Mouse (Mus musculus) ZHBTc4 (cell line): Measurements from ENCODE around the gene Slco4a1.

Experiments
- DNase-seq: peaks from one replicate; pipeline ENCODE4 v3.0.0-alpha.2; 2011; ENCODE audit warnings: low read depth, low spot score

Gene Slco4a1

GRCm38 (mm10) chr2:180501217-180501967 is 45.3 kb downstream of the Slco4a1 start:
- DNase-seq: peak; percentile 12

DNA sequence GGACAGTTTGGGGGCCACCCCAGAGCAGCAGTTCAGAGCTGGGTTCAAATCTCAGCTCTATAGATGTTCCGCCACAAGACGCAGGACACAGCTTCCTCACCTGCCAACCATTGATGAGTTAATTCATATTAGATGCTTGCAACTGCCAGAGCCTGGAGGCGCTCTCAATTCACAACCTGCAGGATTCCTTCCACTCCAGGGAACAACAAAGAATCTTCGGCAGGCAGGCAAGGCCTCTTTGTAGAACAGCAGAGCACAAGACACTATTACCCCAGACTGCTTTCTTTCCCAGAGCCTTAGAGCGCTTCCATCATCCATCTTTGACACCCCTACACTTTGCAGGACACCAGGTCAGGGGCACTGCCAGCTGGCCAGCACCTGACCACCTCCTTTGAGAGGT is 50.2 kb downstream of the Slco4a1 start:
- DNase-seq: no peak

GRCm38 (mm10) chr2:180508455-180509115 is 52.5 kb downstream of the Slco4a1 start:
- DNase-seq: no peak

- no peak for DNase-seq
Observed at GRCm38 (mm10) chr2:180510867-180511266, 54.8 kb downstream of the Slco4a1 start.

GRCm38 (mm10) chr2:180511875-180512661 is 56.0 kb downstream of the Slco4a1 start:
- DNase-seq: no peak

DNA sequence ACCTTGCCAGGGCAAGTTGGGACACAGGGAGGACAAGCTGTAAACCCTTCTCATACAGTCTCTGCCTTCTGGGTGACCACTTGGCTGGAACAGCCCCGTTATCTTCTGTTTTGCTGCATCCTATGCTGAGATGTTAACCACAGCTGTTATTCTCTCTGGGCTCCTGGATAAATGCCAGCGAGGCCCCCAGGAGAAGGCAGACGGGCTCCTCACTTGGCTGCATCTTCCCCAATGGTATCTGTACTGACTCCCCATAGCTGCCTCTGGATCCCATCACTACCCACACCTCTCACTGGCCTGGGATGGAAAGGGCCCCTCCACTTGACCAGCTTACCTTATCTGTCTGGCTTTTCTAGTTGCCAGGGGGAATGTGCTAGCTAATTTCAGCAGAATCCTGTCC is 57.0 kb downstream of the Slco4a1 start:
- no peak for DNase-seq

GRCm38 (mm10) chr2:180513835-180514234 is 57.8 kb downstream of the Slco4a1 start:
- DNase-seq: peak; percentile 48

DNA sequence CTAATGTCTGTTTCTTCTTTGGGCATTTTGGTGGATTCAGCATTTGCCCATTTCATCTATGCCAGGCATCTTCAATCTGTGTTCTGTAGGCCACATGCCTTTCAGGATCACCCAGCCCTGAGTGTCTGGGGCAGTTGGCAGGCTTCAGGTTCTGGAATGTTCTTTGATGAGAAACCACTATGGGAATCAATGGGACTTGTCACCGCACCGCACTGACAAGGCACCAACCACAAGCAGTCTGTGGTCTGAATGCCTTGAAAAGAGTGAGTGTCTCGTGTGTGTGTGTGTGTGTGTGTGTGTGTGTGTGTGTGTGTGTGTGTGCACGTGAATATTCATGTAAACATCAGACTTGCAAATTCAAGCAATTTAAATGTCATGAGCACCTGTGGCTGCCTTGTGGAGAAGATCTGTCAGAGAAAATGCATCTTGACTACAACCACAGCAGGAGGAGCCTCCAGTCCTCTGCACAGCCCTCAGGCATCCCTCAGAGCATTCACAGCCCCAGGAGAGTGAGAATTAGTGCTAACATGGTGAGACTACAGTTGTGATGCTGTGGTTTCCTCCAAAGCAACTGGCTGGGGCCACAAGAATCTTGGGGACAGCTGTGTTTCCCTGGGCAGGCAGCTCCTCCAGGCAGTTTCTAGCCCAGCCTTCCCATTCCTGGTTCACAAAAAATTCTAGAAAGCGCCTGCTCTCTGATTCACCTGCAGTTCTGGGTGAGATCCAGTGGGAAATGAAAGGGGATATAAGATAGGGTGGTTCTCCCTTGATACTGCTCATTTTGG is 65.6 kb downstream of the Slco4a1 start:
- DNase-seq: no peak

DNA sequence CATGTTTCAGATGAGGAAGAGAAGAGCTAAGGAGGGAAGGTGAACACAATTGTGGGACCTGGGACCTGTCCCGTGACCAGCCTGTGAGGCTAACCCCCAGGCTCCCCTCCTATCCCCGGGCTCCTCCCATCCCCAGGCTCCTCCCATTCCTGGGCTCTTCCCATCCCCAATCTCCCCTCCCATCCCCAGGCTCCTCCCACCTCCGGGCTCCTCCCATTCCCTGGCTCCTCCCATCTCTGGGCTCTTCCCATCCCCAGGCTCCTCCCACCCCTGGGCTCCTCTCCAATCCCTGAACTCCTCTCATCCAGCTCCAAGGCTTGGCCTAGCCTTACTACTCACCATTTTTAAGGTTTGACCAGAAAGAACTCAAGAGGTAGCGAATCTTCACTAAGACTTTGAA is 66.8 kb downstream of the Slco4a1 start:
- peak; percentile 82 for DNase-seq
